Mouse (Mus musculus): ENCODE measurements around the gene Irf5. TPM values are rescaled to one million over a fixed set of nuclear protein-coding genes. Genes with fewer than 3 reads are reported as not detected.

Irf5 gene
- 1.0 TPM for polyA plus RNA-seq (2014; fragmentation: Illumina TruSeq; extraction: RNeasy Lipid Tissue Mini Kit (QIAGEN cat#74804); ENCODE audit: low replicate concordance)

GRCm38 (mm10) chr6:29526281-29527251 is at the start of gene Irf5:
Gene Irf5 (plus strand): TSS chr6:29526625.

GRCm38 (mm10) chr6:29507447-29508309 is 18.7 kb upstream of the Irf5 start, which contains the start of gene Kcp:
Gene Kcp (minus strand): TSS chr6:29507952.

Other genes starting within 250 kb of the Irf5 start
- gene Fam71f2, start 247.0 kb upstream of the Irf5 start, polyA plus RNA-seq (2014; fragmentation: Illumina TruSeq; extraction: RNeasy Lipid Tissue Mini Kit (QIAGEN cat#74804); ENCODE audit: low replicate concordance): not detected
- not detected for gene Fam71f1, start 207.5 kb upstream of the Irf5 start, polyA plus RNA-seq (2014; fragmentation: Illumina TruSeq; extraction: RNeasy Lipid Tissue Mini Kit (QIAGEN cat#74804); ENCODE audit: low replicate concordance)
- gene Calu, start 178.6 kb upstream of the Irf5 start, polyA plus RNA-seq (2014; fragmentation: Illumina TruSeq; extraction: RNeasy Lipid Tissue Mini Kit (QIAGEN cat#74804); ENCODE audit: low replicate concordance): 238 TPM
- gene Opn1sw, start 138.2 kb upstream of the Irf5 start, polyA plus RNA-seq (2014; fragmentation: Illumina TruSeq; extraction: RNeasy Lipid Tissue Mini Kit (QIAGEN cat#74804); ENCODE audit: low replicate concordance): not detected
- 0.11 TPM for gene Ccdc136, start 130.3 kb upstream of the Irf5 start, polyA plus RNA-seq (2014; fragmentation: Illumina TruSeq; extraction: RNeasy Lipid Tissue Mini Kit (QIAGEN cat#74804); ENCODE audit: low replicate concordance)
- not detected for gene Flnc, start 93.4 kb upstream of the Irf5 start, polyA plus RNA-seq (2014; fragmentation: Illumina TruSeq; extraction: RNeasy Lipid Tissue Mini Kit (QIAGEN cat#74804); ENCODE audit: low replicate concordance)
- 14.5 TPM for gene Atp6v1f, start 58.9 kb upstream of the Irf5 start, polyA plus RNA-seq (2014; fragmentation: Illumina TruSeq; extraction: RNeasy Lipid Tissue Mini Kit (QIAGEN cat#74804); ENCODE audit: low replicate concordance)
- gene Atp6v1fnb, start 55.2 kb upstream of the Irf5 start, polyA plus RNA-seq (2014; fragmentation: Illumina TruSeq; extraction: RNeasy Lipid Tissue Mini Kit (QIAGEN cat#74804); ENCODE audit: low replicate concordance): not detected
- gene Kcp, start 18.7 kb upstream of the Irf5 start, polyA plus RNA-seq (2014; fragmentation: Illumina TruSeq; extraction: RNeasy Lipid Tissue Mini Kit (QIAGEN cat#74804); ENCODE audit: low replicate concordance): not detected
- gene Tnpo3, start 83.3 kb downstream of the Irf5 start, polyA plus RNA-seq (2014; fragmentation: Illumina TruSeq; extraction: RNeasy Lipid Tissue Mini Kit (QIAGEN cat#74804); ENCODE audit: low replicate concordance): 42.1 TPM
- not detected for gene Tspan33, start 167.6 kb downstream of the Irf5 start, polyA plus RNA-seq (2014; fragmentation: Illumina TruSeq; extraction: RNeasy Lipid Tissue Mini Kit (QIAGEN cat#74804); ENCODE audit: low replicate concordance)
- gene Smo, start 208.9 kb downstream of the Irf5 start, polyA plus RNA-seq (2014; fragmentation: Illumina TruSeq; extraction: RNeasy Lipid Tissue Mini Kit (QIAGEN cat#74804); ENCODE audit: low replicate concordance): 1.4 TPM
- gene Ahcyl2, start 241.4 kb downstream of the Irf5 start, polyA plus RNA-seq (2014; fragmentation: Illumina TruSeq; extraction: RNeasy Lipid Tissue Mini Kit (QIAGEN cat#74804); ENCODE audit: low replicate concordance): 374 TPM

Data from small intestine, adult 10 weeks (tissue).